Mouse (Mus musculus) frontal cortex, postnatal 36 days (tissue): ENCODE measurements around the gene Pdzk1ip1.

ENCODE experiments used
- DNase-seq, 2 experiments: peaks; one replicate each; pipeline ENCODE4 v3.0.0; 2022; ENCODE audit warnings: low spot score in 2 of 2

Gene Pdzk1ip1

DNA sequence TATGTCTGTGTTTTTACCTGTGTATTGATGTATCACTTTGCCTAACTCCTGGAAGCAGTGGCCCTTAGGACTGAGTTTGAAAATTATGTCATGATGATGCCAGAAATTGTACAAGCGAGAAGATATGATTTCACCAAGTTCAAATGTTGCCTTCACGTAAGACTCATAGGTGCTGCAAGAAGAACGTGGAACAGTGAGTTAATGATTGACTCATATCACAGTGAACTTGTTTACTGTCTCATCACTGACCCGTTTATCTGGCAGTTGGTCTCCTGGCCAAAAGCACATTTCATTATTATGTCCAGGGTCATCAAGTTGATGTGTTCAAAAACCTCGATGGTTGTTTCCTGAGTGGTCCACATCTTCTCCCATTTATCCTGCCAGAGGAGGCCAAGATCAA, 33.1 kb downstream of the Pdzk1ip1 start:
- no peak for DNase-seq

DNA sequence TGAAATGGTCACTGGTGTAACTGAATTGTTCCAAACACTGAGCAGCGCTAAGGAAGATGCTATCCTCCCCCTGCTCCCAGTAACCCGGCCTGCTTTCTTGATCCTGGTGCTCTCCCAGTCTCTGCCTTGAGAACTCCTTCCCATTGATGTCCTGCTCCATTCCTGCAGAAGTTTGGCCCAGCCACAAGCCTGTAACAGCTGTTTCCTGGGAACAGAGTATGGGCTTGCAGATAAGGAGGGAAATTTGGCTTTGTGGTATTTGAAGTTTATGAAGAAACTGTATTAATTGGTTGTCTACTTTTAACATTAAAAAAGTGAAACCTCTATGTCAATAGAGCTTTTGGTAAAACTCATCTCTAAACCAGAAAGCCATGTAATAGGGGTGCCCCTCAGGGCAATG, 35.0 kb downstream of the Pdzk1ip1 start:
- DNase-seq: no peak

DNA sequence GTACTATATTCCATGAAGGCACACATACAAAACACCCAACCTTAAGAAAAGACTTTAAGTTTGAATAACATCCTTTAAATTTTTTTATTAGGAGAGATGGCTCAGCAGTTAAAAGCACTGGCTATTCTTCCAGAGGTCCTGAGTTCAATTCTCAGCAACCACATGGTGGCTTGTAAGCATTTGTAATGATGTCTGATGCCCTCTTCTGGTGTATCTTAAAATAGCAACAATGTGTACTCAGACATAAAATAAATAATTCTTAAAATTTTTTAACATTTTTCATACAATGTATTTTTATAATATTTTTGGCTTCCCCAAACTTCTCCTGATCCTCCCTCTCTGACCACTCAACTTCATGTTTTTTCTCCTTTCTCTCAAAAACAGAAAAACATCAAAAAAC, 36.2 kb downstream of the Pdzk1ip1 start:
- DNase-seq: no peak

DNA sequence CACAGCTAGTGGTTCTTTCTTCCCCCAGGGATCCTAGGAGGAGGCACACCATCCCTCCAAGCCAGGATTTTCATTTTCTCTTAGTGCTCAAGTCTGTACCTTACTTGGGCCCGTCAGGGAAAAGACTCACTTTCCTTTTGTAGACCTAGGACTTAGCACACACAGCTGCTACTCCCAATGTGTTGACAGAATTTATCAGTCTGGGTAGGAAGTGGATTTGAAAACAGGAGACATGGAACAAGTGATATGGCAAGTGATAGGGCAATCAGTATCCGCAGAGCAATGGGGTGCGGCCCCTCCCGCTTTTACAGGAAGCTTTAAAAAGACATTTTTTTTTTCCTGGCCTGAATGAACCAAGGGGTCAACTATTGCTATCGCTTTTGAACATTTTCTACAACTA, 44.6 kb downstream of the Pdzk1ip1 start:
- peak in 1 of 2 experiments; percentile 33 for DNase-seq

DNA sequence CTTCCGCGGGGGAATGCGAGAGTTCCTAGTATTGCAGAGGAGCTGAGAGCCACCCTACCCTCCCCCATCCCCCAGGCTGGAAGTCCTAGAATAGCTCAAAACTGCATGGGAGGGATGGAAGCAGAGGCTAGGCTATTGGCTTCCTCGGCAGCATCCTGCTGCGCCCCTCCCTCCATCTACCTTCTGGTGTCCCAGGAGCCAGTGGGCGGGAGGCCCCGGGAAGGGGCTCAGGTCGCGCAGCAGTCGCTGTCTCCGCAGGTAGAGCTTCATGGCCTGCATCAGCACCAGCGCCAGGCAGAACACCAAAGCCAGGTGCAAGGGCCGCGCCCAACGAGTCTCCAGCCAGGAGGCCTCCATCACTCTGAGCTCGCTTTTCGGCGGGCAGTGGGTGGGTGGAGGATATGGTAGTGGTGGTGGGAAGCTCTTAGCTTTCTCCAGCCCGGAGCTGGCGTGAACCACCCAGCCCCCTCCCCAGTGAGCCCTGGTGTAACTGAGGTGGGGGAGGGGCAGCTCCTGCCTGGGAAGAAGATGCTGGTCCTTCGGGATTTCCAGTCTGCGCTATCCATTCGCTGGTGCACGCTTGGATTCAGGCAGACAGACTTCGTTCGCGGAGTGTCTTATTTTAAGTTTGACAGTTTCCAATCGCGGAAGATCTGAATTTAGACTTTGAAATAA, 45.2 kb downstream of the Pdzk1ip1 start, which contains the start of gene Cyp4x1:
Gene Cyp4x1, minus strand, starts transcription at position 661 of the 675 bp plus-strand sequence.
- peak; percentile 76 to 83 for DNase-seq

DNA sequence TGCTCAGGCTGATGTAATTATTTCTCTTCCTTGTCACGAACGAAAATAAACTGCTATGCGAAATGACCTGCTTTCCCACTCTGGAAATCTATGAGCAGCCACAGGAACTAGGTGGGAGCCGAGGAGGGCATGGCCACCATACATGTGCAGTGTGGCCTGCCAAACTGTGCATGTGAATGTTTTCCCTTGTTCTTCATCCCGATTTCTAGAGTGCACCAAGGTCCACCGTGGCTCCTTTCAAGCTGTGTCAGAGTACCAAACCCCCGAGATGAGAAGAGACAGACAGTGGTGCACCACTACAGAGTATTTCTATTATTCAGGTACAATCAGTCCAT, 45.8 kb downstream of the Pdzk1ip1 start:
- DNase-seq: no peak
